Mouse (Mus musculus) hindbrain, postnatal 0 days (tissue): ENCODE measurements around the gene Ckm. TPM values are rescaled to one million over a fixed set of nuclear protein-coding genes. Genes with fewer than 3 reads are reported as not detected.

Experiments
- ATAC-seq: fragments of 200-750 bp; cut with Nextera tagmentation; 2 replicates; pipeline ENCODE4 v1.8.0; 2017; ENCODE audit warnings: mild to moderate bottlenecking, moderate TSS enrichment, moderate library complexity
- DNase-seq: peaks from one replicate; pipeline ENCODE4 v3.0.0-alpha.2; 2015; ENCODE audit warnings: low spot score
- H3K27ac ChIP-seq: fragments of 300-500 bp; sonication (generic); 2 replicates; pipeline ENCODE4 v1.5.1; 2014; ENCODE audit warnings: mild to moderate bottlenecking
- H3K27me3 ChIP-seq: fragments of 300-500 bp; sonication (generic); 2 replicates; pipeline ENCODE4 v1.6.1; 2014; ENCODE audit warnings: low read length, mixed read lengths; ENCODE audit not compliant: insufficient read depth
- H3K36me3 ChIP-seq: fragments of 300-500 bp; sonication (generic); 2 replicates; pipeline ENCODE4 v1.6.1; 2014; ENCODE audit warnings: low read length, mixed read lengths; ENCODE audit not compliant: insufficient read depth
- H3K4me1 ChIP-seq: fragments of 300-500 bp; sonication (generic); 2 replicates; pipeline ENCODE4 v1.6.1; 2014; ENCODE audit warnings: antibody characterized with exemption, low read length, mixed read lengths; ENCODE audit not compliant: insufficient read depth
- H3K4me2 ChIP-seq: fragments of 300-500 bp; sonication (generic); 2 replicates; pipeline ENCODE4 v1.6.1; 2014; ENCODE audit warnings: low read depth, mild to moderate bottlenecking, low read length, moderate library complexity, mixed read lengths
- H3K4me3 ChIP-seq: fragments of 300-500 bp; sonication (generic); 2 replicates; pipeline ENCODE4 v1.5.1; 2014; ENCODE audit warnings: low read length
- H3K9ac ChIP-seq: fragments of 300-500 bp; sonication (generic); replicated peaks from 2 replicates; pipeline ENCODE4 v1.6.1; 2014; ENCODE audit warnings: mild to moderate bottlenecking, low read length, moderate library complexity, mixed read lengths
- H3K9me3 ChIP-seq: fragments of 300-500 bp; sonication (generic); 2 replicates; pipeline ENCODE4 v1.6.1; 2016; ENCODE audit warnings: low read length, mixed read lengths
- CTCF ChIP-seq: IDR thresholded peaks from 2 replicates; pipeline ENCODE4 v1.5.1; 2016; ENCODE audit warnings: antibody characterized with exemption, control low read depth, low read depth
- WGBS: fragments of 180-500 bp; shearing (Covaris S2); extraction: QIAGEN DNeasy Blood & Tissue Kit; methylation state at CpG from one replicate; pipeline ENCODE4 v1.1.7; 2014; 5-methylcytosine and 5-hydroxymethylcytosine counted together
- polyA plus RNA-seq: library from polyadenylated mRNA; unstranded; fragments of >200 nt; fragmentation: Nextera tagmentation; extraction: Ambion mirVana; gene quantifications from 2 replicates; pipeline ENCODE4 v1.2.1, GENCODE M21; 2015
- total RNA-seq: library from RNA; depleted of rRNA; stranded (reverse); fragments of >200 nt; gene quantifications from 2 replicates; pipeline ENCODE4 v1.2.3, GENCODE M21; 2014

Ckm gene
- total and polyA plus RNA-seq, 2 experiments from 2014 or later = 0.14 to 3.9 TPM

DNA sequence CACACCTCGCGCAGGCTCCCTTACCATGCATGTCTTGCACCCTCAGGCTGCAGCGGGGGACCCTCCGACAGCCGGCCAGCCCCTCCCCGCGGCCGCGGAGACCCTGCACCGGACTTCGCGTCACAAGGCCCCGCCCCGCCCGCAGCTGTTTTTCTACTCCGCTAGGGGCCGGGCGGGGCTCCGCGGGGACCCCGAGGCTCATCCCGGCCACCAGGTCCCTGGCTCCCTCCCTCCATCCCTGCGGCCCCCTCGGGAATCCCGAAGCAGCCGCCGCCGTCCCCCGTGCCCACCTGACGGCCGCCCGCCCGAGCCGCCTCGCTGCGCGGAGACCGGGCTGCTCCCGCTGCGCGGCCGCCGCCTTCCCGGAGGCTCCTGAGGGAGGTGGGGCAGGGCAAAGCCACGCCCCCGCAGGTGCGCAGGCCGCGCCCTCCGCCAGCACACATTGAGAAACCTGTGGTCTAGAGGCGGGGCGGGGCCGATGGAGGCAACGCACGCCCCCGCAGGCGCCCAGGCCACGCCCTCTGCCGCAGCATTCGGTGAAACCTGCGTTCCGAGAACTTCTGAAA lies 762 bp upstream of the Ckm start, which contains the start of gene Klc3:
Klc3 (minus strand) TSS at position 374 of the 566 bp plus-strand sequence.
- H3K27me3 ChIP-seq = peaks cover 32% of the 10 kb centered on the region
- no peak within 1 kb of the TSS for H3K27ac ChIP-seq
- peak within 1 kb of the TSS; percentile 54 for H3K9ac ChIP-seq
- ATAC-seq = no peak; the same call in 1 of the 2 replicates
- H3K4me3 ChIP-seq = peak within 1 kb of the TSS; percentile 51
- no peaks in the 10 kb centered on the region for H3K9me3 ChIP-seq
- H3K4me1 ChIP-seq = peaks cover 7% of the 10 kb centered on the region; the same call in 1 of the 2 replicates
- no peaks in the 10 kb centered on the region for H3K36me3 ChIP-seq
- peak; percentile 27 for DNase-seq
- 1% methylated on average over 62 of the region's 62 CpGs for WGBS
- no peak for TF ChIP-seq CTCF
- peak within 1 kb of the TSS; percentile 88 for H3K4me2 ChIP-seq

GRCm38 (mm10) chr7:19405417-19405816 lies 841 bp downstream of the Ckm start:
- DNase-seq (peak; percentile 82), ATAC-seq (peak; percentile 79)
- Histone ChIP-seq H3K9me3 (no peaks in the 10 kb centered on the region), H3K27me3 (peaks cover 32% of the 10 kb centered on the region), H3K9ac (no peak overlapping the region), H3K36me3 (no peaks in the 10 kb centered on the region), H3K4me1 (peaks cover 3% of the 10 kb centered on the region; the same call in 1 of the 2 replicates), H3K4me2 (peak overlapping the region; percentile 33; the same call in 1 of the 2 replicates), H3K4me3 (no peak overlapping the region), H3K27ac (no peak overlapping the region)
- TF ChIP-seq CTCF = peak; percentile 98
- WGBS = 3% methylated on average over 19 of the region's 19 CpGs

- WGBS = 54% methylated on average over 6 of the region's 6 CpGs
- no peak for ATAC-seq
- H3K9ac ChIP-seq = no peak overlapping the region
Observed at GRCm38 (mm10) chr7:19409753-19410152, 5.2 kb downstream of the Ckm start.

DNA sequence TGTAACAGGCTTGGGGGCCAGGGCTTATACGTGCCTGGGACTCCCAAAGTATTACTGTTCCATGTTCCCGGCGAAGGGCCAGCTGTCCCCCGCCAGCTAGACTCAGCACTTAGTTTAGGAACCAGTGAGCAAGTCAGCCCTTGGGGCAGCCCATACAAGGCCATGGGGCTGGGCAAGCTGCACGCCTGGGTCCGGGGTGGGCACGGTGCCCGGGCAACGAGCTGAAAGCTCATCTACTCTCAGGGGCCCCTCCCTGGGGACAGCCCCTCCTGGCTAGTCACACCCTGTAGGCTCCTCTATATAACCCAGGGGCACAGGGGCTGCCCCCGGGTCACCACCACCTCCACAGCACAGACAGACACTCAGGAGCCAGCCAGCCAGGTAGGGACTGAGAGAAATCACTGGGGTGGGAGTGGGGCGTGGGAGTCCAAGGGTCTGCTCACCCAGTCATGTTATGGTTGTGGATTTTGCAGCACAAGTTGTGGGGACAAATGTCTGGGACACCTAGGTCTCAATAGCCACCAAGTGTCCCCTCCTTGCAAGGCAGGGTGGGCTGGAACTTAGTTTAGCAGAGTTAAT lies 6.3 kb downstream of the Ckm start:
- Histone ChIP-seq H3K4me1 (no peaks in the 10 kb centered on the region), H3K27ac (no peak overlapping the region), H3K9ac (no peak overlapping the region), H3K9me3 (no peaks in the 10 kb centered on the region), H3K4me2 (no peak overlapping the region), H3K4me3 (no peak overlapping the region), H3K36me3 (no peaks in the 10 kb centered on the region), H3K27me3 (no peaks in the 10 kb centered on the region)
- 70% methylated on average over 11 of the region's 11 CpGs for WGBS
- ATAC-seq (no peak), DNase-seq (no peak)
- no peak for TF ChIP-seq CTCF

More at GRCm38 (mm10) chr7:19409753-19410152, 5.2 kb downstream of the Ckm start:
- no peaks in the 10 kb centered on the region for H3K9me3 ChIP-seq
- H3K4me1 ChIP-seq = no peaks in the 10 kb centered on the region
- DNase-seq = no peak
- no peak overlapping the region for H3K27ac ChIP-seq
- peaks cover 4% of the 10 kb centered on the region; the same call in 1 of the 2 replicates for H3K27me3 ChIP-seq
- no peak for TF ChIP-seq CTCF
- no peak overlapping the region for H3K4me3 ChIP-seq
- H3K36me3 ChIP-seq = no peaks in the 10 kb centered on the region
- no peak overlapping the region for H3K4me2 ChIP-seq

DNA sequence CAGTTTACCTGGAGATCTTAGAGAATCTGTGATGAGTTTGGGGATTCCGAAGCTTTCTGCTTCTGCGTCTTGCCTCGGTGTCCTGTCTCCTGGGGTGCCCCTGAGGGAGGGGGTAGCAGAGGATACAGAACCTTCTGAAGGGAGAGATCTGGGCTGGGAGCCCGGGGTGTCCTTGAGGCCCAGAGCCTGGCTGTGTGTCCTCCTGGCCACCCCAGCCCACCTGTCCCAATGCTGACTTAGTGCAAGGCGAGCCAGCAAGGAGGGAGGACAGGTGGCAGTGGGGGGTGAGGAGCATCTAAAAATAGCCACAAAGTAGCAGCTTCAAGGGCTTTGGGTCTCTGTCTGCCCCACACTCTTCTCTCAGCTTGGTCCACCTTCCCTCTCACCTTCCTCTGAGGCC lies 7.2 kb downstream of the Ckm start:
- H3K4me1 ChIP-seq = no peaks in the 10 kb centered on the region
- ATAC-seq (no peak), DNase-seq (no peak)
- no peaks in the 10 kb centered on the region for H3K27me3 ChIP-seq
- no peaks in the 10 kb centered on the region for H3K36me3 ChIP-seq
- H3K4me2 ChIP-seq = no peak overlapping the region
- H3K9ac ChIP-seq = no peak overlapping the region
- no peak overlapping the region for H3K4me3 ChIP-seq
- no peaks in the 10 kb centered on the region for H3K9me3 ChIP-seq
- WGBS = 70% methylated on average over 5 of the region's 5 CpGs
- TF ChIP-seq CTCF = no peak
- no peak overlapping the region for H3K27ac ChIP-seq

DNA sequence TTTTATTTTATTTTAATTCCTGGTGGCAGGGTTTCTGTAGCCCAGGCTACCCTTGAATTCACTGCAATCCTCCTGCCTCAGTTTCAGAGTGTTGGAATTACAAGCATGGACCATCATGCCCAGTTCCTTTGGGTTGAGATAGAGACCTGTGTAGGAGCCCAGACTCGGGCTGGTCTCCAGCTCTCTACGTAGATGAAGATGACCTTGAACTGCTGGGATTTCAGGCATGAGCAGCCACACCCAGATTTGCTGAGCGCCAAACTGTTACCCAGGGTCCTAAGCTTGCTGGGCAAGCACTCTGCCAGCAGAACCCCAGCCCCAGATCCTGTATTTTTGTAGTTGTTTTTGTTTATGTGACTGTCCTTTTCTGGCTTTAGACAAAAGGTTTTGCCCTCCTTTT lies 8.9 kb downstream of the Ckm start:
- Histone ChIP-seq H3K9ac (no peak overlapping the region), H3K27ac (no peak overlapping the region), H3K27me3 (no peaks in the 10 kb centered on the region), H3K4me2 (no peak overlapping the region), H3K4me3 (no peak overlapping the region), H3K4me1 (no peaks in the 10 kb centered on the region), H3K9me3 (no peaks in the 10 kb centered on the region), H3K36me3 (no peaks in the 10 kb centered on the region)
- ATAC-seq = no peak
- 88% methylated on average over 3 of the region's 3 CpGs for WGBS
- TF ChIP-seq CTCF = no peak
- no peak for DNase-seq

DNA sequence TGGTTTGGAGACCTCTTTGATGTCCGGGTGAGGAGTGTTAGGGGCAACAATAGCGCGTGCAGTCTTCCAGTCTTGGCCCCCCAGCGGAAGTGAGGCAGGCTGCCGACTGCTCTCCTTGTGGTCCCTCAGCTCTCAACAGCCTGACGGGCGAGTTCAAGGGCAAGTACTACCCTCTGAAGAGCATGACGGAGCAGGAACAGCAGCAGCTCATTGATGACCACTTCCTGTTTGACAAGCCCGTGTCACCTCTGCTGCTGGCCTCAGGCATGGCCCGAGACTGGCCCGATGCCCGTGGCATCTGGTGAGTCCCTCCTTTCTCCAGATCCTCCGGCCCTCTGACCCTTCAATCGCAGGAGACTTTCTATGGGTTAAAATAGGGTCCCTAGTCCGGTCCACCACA lies 12.0 kb downstream of the Ckm start:
- H3K4me2 ChIP-seq = no peak overlapping the region
- no peaks in the 10 kb centered on the region for H3K36me3 ChIP-seq
- no peak overlapping the region for H3K4me3 ChIP-seq
- no peaks in the 10 kb centered on the region for H3K9me3 ChIP-seq
- no peaks in the 10 kb centered on the region for H3K4me1 ChIP-seq
- H3K9ac ChIP-seq = no peak overlapping the region
- no peak for DNase-seq
- TF ChIP-seq CTCF = no peak
- ATAC-seq = no peak
- H3K27me3 ChIP-seq = peaks cover 5% of the 10 kb centered on the region; the same call in 1 of the 2 replicates
- H3K27ac ChIP-seq = no peak overlapping the region
- WGBS = 86% methylated on average over 15 of the region's 15 CpGs
